Mouse (Mus musculus): ENCODE data around the gene Gm29554. TPM values are rescaled to one million over a fixed set of nuclear protein-coding genes. Genes with fewer than 3 reads are reported as not detected.

Gene Gm29554
- polyA plus RNA-seq (2014; fragmentation: Illumina TruSeq; extraction: RNeasy Lipid Tissue Mini Kit (QIAGEN cat#74804); ENCODE audit: low read depth, low replicate concordance): not detected

DNA sequence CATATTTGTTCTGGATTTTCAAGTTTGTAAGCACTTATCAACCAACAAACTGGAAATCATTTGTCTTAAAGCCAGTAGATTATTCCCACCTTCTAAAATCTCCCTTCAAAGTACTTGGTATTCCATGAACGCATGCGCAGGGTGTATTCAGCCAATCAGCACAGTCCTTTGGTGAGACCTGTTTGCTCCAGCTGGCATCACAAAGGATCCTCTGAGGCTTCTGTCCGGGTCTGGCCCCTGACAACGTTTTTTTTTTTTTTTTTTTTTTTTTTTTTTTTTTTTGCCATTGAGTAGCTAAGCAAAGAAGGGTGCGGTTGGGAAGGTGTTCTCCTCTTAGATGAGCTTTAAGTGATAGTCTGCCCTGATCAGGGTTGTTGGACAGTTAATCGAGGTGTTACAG is at the start of gene Gm29554:
Gene Gm29554, plus strand, starts transcription at position 301 of the 400 bp plus-strand sequence.

Other genes starting within 250 kb of the Gm29554 start
- gene Gm20812, start 108.0 kb downstream of the Gm29554 start, polyA plus RNA-seq (2014; fragmentation: Illumina TruSeq; extraction: RNeasy Lipid Tissue Mini Kit (QIAGEN cat#74804); ENCODE audit: low read depth, low replicate concordance): not detected

All from heart, adult 10 weeks (tissue).